Mouse (Mus musculus): ENCODE measurements around the gene Rps6ka2. TPM values are rescaled to one million over a fixed set of nuclear protein-coding genes. Genes with fewer than 3 reads are reported as not detected.
A peak's percentile ranks its signal among the peaks of the same experiment; 100 is the strongest.

Gene Rps6ka2
- polyA plus RNA-seq, 1 experiment from 2014 or later: 24.8 TPM

DNA sequence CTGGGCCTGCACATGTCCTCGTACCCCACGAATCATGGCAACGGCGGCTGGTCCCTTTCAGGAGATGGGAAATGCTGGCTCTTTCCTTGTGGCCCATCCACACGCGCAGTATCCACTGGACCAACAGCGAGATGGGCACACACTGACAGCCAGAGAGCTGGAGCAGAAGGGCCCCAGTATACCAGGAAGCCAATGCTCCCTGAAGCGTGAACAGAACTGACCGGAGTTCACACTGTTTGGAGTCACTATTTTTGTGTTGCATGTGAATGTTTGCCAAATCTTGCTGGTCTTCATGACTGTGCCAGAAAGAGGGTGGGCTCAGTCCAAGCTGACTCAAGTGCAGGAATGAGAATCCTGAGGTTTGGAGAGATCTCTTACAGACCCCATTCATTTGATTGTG is 58.6 kb downstream of the Rps6ka2 start:
- Histone ChIP-seq H3K4me3 (replicated peaks) (no peak overlapping the region), H3K9ac (replicated peaks) (no peak overlapping the region), H3K36me3 (no peaks in the 10 kb centered on the region), H3K9me3 (no peaks in the 10 kb centered on the region), H3K27me3 (no peaks in the 10 kb centered on the region), H3K4me1 (replicated peaks) (peaks cover 15% of the 10 kb centered on the region), H3K27ac (no peak overlapping the region), H3K4me2 (no peak overlapping the region)
- 96% methylated on average over 9 of the region's 9 CpGs for WGBS
- no peak for ATAC-seq (ENCODE audit: insufficient number of reproducible peaks, insufficient read depth, low FRiP score, low TSS enrichment, low read depth)

DNA sequence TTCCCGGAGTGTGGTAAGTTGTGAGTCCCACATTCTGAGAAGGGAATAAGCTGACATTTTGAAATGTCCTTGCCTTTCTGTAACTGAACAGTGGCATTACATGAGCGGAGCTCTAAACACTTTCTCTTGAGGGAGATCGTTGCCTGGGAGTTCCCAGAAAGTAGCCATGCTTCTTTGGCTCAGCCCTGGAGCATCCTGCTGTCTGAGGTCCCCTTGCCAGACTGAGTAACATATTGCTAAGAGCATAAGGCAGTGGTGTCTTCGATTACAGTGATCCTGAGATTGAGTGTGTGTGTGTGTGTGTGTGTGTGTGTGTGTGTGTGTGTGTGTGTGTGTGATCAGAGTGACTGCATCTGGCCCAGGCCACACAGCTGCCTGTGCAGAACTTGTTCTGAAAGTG is 61.4 kb downstream of the Rps6ka2 start:
- WGBS: 83% methylated on average over 4 of the region's 4 CpGs
- Histone ChIP-seq H3K4me1 (replicated peaks) (peaks cover 15% of the 10 kb centered on the region), H3K4me3 (replicated peaks) (no peak overlapping the region), H3K9me3 (no peaks in the 10 kb centered on the region), H3K36me3 (no peaks in the 10 kb centered on the region), H3K27ac (no peak overlapping the region), H3K9ac (replicated peaks) (no peak overlapping the region), H3K27me3 (no peaks in the 10 kb centered on the region), H3K4me2 (no peak overlapping the region)
- no peak for ATAC-seq (ENCODE audit: insufficient number of reproducible peaks, insufficient read depth, low FRiP score, low TSS enrichment, low read depth)

GRCm38 (mm10) chr17:7231790-7232189 is 61.9 kb downstream of the Rps6ka2 start:
- 82% methylated on average over 8 of the region's 8 CpGs for WGBS
- H3K36me3 ChIP-seq: no peaks in the 10 kb centered on the region
- no peak overlapping the region for H3K4me2 ChIP-seq
- no peak for ATAC-seq (ENCODE audit: insufficient number of reproducible peaks, insufficient read depth, low FRiP score, low TSS enrichment, low read depth)
- no peaks in the 10 kb centered on the region for H3K9me3 ChIP-seq
- no peak overlapping the region for H3K4me3 ChIP-seq (replicated peaks)
- H3K4me1 ChIP-seq (replicated peaks): peaks cover 10% of the 10 kb centered on the region
- H3K27me3 ChIP-seq: no peaks in the 10 kb centered on the region
- H3K27ac ChIP-seq: no peak overlapping the region
- H3K9ac ChIP-seq (replicated peaks): no peak overlapping the region

DNA sequence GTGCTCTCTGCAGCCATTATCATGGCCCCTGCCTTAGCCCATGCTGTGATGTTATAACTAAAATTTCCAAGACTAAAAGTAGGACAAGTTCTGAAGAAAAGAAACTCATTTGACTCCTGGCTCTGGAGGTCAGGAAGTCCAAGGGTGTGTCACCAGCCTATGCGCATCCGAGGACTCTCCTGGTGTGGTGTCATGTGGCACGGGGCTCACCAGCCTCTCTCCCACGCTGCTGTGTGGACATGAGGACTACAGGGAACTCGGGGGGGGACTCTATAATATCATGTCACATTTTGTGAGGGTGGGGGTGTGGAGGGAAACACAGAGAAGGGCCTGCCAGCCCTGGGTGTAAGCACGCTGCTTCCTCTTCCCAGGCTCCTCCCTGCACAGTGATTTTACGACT is 62.5 kb downstream of the Rps6ka2 start:
- H3K9ac ChIP-seq (replicated peaks): no peak overlapping the region
- no peak for ATAC-seq (ENCODE audit: insufficient number of reproducible peaks, insufficient read depth, low FRiP score, low TSS enrichment, low read depth)
- H3K9me3 ChIP-seq: no peaks in the 10 kb centered on the region
- H3K27me3 ChIP-seq: no peaks in the 10 kb centered on the region
- H3K4me3 ChIP-seq (replicated peaks): no peak overlapping the region
- no peaks in the 10 kb centered on the region for H3K36me3 ChIP-seq
- H3K4me2 ChIP-seq: no peak overlapping the region
- H3K27ac ChIP-seq: no peak overlapping the region
- 72% methylated on average over 7 of the region's 7 CpGs for WGBS
- H3K4me1 ChIP-seq (replicated peaks): peaks cover 4% of the 10 kb centered on the region

DNA sequence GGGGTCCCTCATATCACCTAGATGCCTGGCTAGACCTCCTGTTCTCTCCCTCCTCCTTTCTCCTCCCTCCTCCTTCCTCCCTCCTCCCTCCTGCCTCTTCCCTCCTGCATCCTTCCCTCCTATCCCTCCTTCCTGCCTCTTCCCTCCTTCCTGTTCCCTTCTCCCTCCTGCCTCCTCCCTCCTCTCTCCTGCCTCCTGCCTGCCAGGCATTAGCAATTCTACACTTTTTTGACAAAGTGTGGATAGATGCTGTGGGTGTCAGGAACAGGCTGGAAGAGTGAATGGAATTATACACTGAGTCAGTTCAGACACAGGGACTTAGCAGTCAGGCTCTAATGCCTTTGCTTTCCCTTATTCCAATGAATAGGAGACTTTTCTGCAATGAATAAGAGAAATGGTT is 63.3 kb downstream of the Rps6ka2 start:
- no peak overlapping the region for H3K4me3 ChIP-seq (replicated peaks)
- H3K4me2 ChIP-seq: no peak overlapping the region
- H3K27ac ChIP-seq: 0 out of 2 replicates have a peak overlapping the region, but pooled peaks have one; percentile 7
- H3K36me3 ChIP-seq: peaks cover 7% of the 10 kb centered on the region; the same call in 1 of the 2 replicates
- no peak for ATAC-seq (ENCODE audit: insufficient number of reproducible peaks, insufficient read depth, low FRiP score, low TSS enrichment, low read depth)
- no peaks in the 10 kb centered on the region for H3K27me3 ChIP-seq
- 0 out of 2 replicates have a peak, but pooled peaks cover 2% of the 10 kb centered on the region for H3K4me1 ChIP-seq (replicated peaks)
- H3K9ac ChIP-seq (replicated peaks): no peak overlapping the region
- H3K9me3 ChIP-seq: no peaks in the 10 kb centered on the region

DNA sequence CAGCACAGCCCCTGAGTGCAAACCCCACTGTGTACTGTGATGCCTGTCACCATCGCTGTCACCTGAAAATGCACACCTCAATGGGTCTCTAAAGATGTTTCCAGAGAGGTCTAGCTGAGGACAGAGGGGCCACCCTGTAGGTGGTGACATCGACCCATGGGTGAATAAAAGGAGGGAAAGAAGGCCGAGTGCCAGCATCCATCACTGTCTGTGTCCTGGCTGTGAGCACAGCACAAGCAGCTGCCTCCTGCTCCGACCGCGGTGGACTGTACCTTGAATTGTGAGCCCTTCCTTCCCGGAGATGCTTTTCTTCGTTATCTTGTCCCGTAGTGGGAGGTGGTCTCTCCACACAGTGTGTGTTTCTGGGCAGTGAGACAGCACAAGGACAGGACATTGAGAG is 67.8 kb downstream of the Rps6ka2 start:
- Histone ChIP-seq H3K4me2 (no peak overlapping the region), H3K9ac (replicated peaks) (no peak overlapping the region), H3K36me3 (peaks cover 10% of the 10 kb centered on the region; the same call in 1 of the 2 replicates), H3K27ac (no peak overlapping the region), H3K4me1 (replicated peaks) (no peaks in the 10 kb centered on the region), H3K9me3 (no peaks in the 10 kb centered on the region), H3K4me3 (replicated peaks) (no peak overlapping the region), H3K27me3 (no peaks in the 10 kb centered on the region)
- no peak for ATAC-seq (ENCODE audit: insufficient number of reproducible peaks, insufficient read depth, low FRiP score, low TSS enrichment, low read depth)
- 93% methylated on average over 9 of the region's 9 CpGs for WGBS

- no peaks in the 10 kb centered on the region for H3K27me3 ChIP-seq
- H3K4me1 ChIP-seq (replicated peaks): no peaks in the 10 kb centered on the region
- ATAC-seq (ENCODE audit: insufficient number of reproducible peaks, insufficient read depth, low FRiP score, low TSS enrichment, low read depth): no peak
- H3K9ac ChIP-seq (replicated peaks): no peak overlapping the region
- 82% methylated on average over 4 of the region's 4 CpGs for WGBS
- no peak overlapping the region for H3K4me2 ChIP-seq
- no peaks in the 10 kb centered on the region for H3K9me3 ChIP-seq
- H3K27ac ChIP-seq: no peak overlapping the region
- no peak overlapping the region for H3K4me3 ChIP-seq (replicated peaks)
- peaks cover 10% of the 10 kb centered on the region; the same call in 1 of the 2 replicates for H3K36me3 ChIP-seq
Measured at GRCm38 (mm10) chr17:7238766-7239165, 68.9 kb downstream of the Rps6ka2 start.

DNA sequence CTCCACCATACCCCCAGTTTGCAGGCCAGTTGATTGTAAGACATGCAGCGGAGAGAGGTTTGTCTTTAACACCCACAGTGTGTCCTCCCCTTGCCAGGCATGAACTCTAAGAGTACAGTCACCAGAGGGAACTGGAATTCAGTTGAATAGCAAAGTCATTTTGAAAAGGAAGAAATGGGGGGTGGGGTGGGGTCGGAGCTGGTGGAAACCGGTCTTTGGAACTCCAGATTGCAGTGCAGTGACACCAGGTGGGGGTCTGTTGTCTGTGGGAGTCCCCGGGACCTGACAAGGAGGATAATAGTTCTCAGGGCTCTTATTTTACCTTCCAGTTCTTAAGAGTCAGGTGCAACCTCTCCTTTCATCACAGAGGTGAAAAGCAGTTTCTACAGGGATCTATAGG is 70.6 kb downstream of the Rps6ka2 start:
- Histone ChIP-seq H3K4me2 (no peak overlapping the region), H3K36me3 (peaks cover 10% of the 10 kb centered on the region; the same call in 1 of the 2 replicates), H3K4me1 (replicated peaks) (no peaks in the 10 kb centered on the region), H3K27ac (no peak overlapping the region), H3K4me3 (replicated peaks) (no peak overlapping the region), H3K9me3 (no peaks in the 10 kb centered on the region), H3K27me3 (no peaks in the 10 kb centered on the region), H3K9ac (replicated peaks) (no peak overlapping the region)
- WGBS: 83% methylated on average over 4 of the region's 4 CpGs
- no peak for ATAC-seq (ENCODE audit: insufficient number of reproducible peaks, insufficient read depth, low FRiP score, low TSS enrichment, low read depth)

DNA sequence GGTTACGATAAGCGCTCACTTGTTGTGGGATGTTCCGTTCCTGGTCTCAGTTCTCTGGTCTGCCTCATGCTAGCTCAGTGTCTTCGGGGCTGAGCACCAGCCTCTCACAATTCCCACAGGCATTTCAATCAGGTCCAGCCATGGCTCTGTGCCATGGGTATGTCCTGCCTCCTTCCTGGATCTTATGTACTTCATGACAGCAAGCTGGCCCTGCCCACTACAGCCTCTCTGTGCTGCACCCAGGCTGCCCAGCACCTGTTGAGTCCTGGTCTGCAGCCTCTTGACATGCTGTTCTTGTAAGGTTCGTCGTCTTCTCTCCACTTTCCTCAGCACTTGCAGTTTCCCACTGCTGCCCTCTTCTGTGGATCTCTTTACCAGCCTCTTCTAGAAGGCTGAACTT is 75.2 kb downstream of the Rps6ka2 start:
- Histone ChIP-seq H3K27me3 (no peaks in the 10 kb centered on the region), H3K36me3 (peaks cover 15% of the 10 kb centered on the region; the same call in 1 of the 2 replicates), H3K4me3 (replicated peaks) (no peak overlapping the region), H3K9ac (replicated peaks) (no peak overlapping the region), H3K4me1 (replicated peaks) (no peaks in the 10 kb centered on the region), H3K4me2 (no peak overlapping the region), H3K9me3 (no peaks in the 10 kb centered on the region), H3K27ac (no peak overlapping the region)
- ATAC-seq (ENCODE audit: insufficient number of reproducible peaks, insufficient read depth, low FRiP score, low TSS enrichment, low read depth): no peak
- 94% methylated on average over 6 of the region's 6 CpGs for WGBS

- Histone ChIP-seq H3K4me2 (no peak overlapping the region), H3K4me3 (replicated peaks) (no peak overlapping the region), H3K27ac (no peak overlapping the region), H3K27me3 (no peaks in the 10 kb centered on the region), H3K9me3 (no peaks in the 10 kb centered on the region), H3K36me3 (peaks cover 23% of the 10 kb centered on the region; the same call in 1 of the 2 replicates), H3K9ac (replicated peaks) (no peak overlapping the region), H3K4me1 (replicated peaks) (no peaks in the 10 kb centered on the region)
- WGBS: 88% methylated on average over 6 of the region's 6 CpGs
- ATAC-seq (ENCODE audit: insufficient number of reproducible peaks, insufficient read depth, low FRiP score, low TSS enrichment, low read depth): no peak
Measured at GRCm38 (mm10) chr17:7246893-7247556, 77.1 kb downstream of the Rps6ka2 start.

- Histone ChIP-seq H3K36me3 (peaks cover 29% of the 10 kb centered on the region; the same call in 1 of the 2 replicates), H3K9me3 (no peaks in the 10 kb centered on the region), H3K27ac (no peak overlapping the region), H3K4me2 (no peak overlapping the region), H3K4me1 (replicated peaks) (no peaks in the 10 kb centered on the region), H3K27me3 (no peaks in the 10 kb centered on the region), H3K4me3 (replicated peaks) (no peak overlapping the region), H3K9ac (replicated peaks) (no peak overlapping the region)
- 80% methylated on average over 4 of the region's 4 CpGs for WGBS
- no peak for ATAC-seq (ENCODE audit: insufficient number of reproducible peaks, insufficient read depth, low FRiP score, low TSS enrichment, low read depth)
Measured at GRCm38 (mm10) chr17:7250373-7250772, 80.5 kb downstream of the Rps6ka2 start.

DNA sequence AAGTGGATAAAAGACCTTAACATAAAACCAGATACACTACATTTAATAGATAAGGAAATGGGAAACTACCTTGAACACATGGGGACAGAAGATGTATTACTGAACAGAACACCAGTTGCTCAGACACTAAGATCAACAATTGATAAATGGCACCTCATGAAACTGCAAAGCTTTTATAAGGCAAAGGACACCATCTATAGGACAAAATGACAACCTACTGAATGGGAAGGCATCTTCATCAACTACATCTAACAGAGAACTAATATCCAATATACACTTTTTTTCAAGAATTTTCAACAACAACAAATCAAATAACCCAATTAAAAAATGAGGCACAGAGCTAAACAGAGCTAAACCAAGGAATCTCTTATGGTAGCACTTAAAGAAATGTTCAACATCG is 87.3 kb downstream of the Rps6ka2 start:
- Histone ChIP-seq H3K9ac (replicated peaks) (no peak overlapping the region), H3K27ac (no peak overlapping the region), H3K4me3 (replicated peaks) (no peak overlapping the region), H3K4me1 (replicated peaks) (peaks cover 20% of the 10 kb centered on the region), H3K9me3 (no peaks in the 10 kb centered on the region), H3K27me3 (no peaks in the 10 kb centered on the region), H3K36me3 (peaks cover 14% of the 10 kb centered on the region; the same call in 1 of the 2 replicates), H3K4me2 (no peak overlapping the region)
- ATAC-seq (ENCODE audit: insufficient number of reproducible peaks, insufficient read depth, low FRiP score, low TSS enrichment, low read depth): no peak
- 87% methylated on average over 1 of the region's 1 CpGs for WGBS
